Mouse (Mus musculus): ENCODE measurements at regions not wholly inside any gene's neighbourhood (a gene's known extent, or its start where the extent isn't known, plus 50 kb on each side); places are given as distances from the start of the nearest gene placed in this dataset.

DNA sequence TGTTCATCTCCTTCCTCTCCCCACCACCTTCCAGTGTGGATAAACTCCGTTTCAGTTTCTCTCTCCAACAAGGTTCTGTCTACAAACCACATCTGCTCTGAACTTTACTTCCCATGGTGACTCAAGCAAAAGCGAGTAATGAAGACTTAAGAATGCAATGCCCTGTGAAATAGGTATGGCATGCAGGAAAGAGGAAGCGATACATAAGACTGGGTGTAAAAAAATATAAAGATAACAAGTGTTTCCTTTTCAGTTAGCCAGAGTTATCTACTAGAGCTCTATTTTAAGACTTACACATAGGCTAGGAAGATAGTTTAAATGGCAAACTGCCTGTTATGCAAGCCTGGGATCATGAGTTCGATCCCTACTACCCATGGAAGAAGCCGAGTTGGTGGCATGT lies 65.3 kb upstream of the Gls start:
- DNase-seq (ENCODE audit: low spot score) (no peak), ATAC-seq (replicated peaks; ENCODE audit: low FRiP score) (no peak)
- H3K27me3 ChIP-seq (replicated peaks; ENCODE audit: control insufficient read depth, insufficient read depth, low read length) = no peaks in the 10 kb centered on the region
- no peaks in the 10 kb centered on the region for H3K4me1 ChIP-seq (replicated peaks; ENCODE audit: control insufficient read depth, insufficient read depth, low read length)
- no peak overlapping the region for H3K4me3 ChIP-seq (ENCODE audit: low read depth, low read length)
- 54% methylated on average over 5 of the region's 5 CpGs for WGBS
- no peak overlapping the region for H3K9ac ChIP-seq (ENCODE audit: low read depth, low read length)
- H3K27ac ChIP-seq (ENCODE audit: low read depth, low read length) = no peak overlapping the region
- no peaks in the 10 kb centered on the region for H3K36me3 ChIP-seq (ENCODE audit: control insufficient read depth, insufficient read depth, low read length)
- no peak overlapping the region for H3K4me2 ChIP-seq
- H3K9me3 ChIP-seq (ENCODE audit: control insufficient read depth, low read length) = no peaks in the 10 kb centered on the region

DNA sequence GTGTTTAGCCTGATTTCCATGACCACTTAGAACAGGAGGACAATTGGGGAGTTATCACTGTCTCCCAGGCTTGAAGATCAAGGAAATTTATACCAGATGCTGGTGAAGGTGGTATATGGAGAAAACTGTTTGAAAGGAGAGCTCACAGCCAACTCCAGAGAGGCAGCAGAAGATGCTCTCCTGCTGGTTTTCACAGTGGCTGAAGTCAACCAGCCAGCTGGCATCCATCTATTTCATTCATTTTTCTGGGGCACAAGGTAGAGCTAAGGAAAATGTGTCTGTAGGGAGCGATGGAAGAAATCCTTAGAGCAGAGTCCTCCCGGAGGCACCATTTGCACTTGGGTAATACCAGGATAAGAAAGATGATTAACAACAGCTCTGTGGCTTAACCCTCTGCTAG lies 63.1 kb upstream of the Gls start:
- H3K4me3 ChIP-seq (ENCODE audit: low read depth, low read length) = no peak overlapping the region
- H3K27me3 ChIP-seq (replicated peaks; ENCODE audit: control insufficient read depth, insufficient read depth, low read length) = no peaks in the 10 kb centered on the region
- no peaks in the 10 kb centered on the region for H3K9me3 ChIP-seq (ENCODE audit: control insufficient read depth, low read length)
- WGBS = 54% methylated on average over 2 of the region's 2 CpGs
- H3K36me3 ChIP-seq (ENCODE audit: control insufficient read depth, insufficient read depth, low read length) = no peaks in the 10 kb centered on the region
- H3K27ac ChIP-seq (ENCODE audit: low read depth, low read length) = no peak overlapping the region
- DNase-seq (ENCODE audit: low spot score) = no peak
- H3K9ac ChIP-seq (ENCODE audit: low read depth, low read length) = no peak overlapping the region
- H3K4me2 ChIP-seq = no peak overlapping the region
- ATAC-seq (replicated peaks; ENCODE audit: low FRiP score) = no peak
- no peaks in the 10 kb centered on the region for H3K4me1 ChIP-seq (replicated peaks; ENCODE audit: control insufficient read depth, insufficient read depth, low read length)

- no peaks in the 10 kb centered on the region for H3K4me1 ChIP-seq (replicated peaks; ENCODE audit: control insufficient read depth, insufficient read depth, low read length)
- no peaks in the 10 kb centered on the region for H3K9me3 ChIP-seq (ENCODE audit: control insufficient read depth, low read length)
- H3K9ac ChIP-seq (ENCODE audit: low read depth, low read length) = no peak overlapping the region
- no peak overlapping the region for H3K27ac ChIP-seq (ENCODE audit: low read depth, low read length)
- H3K4me2 ChIP-seq = no peak overlapping the region
- 55% methylated on average over 2 of the region's 2 CpGs for WGBS
- ATAC-seq (replicated peaks; ENCODE audit: low FRiP score) (no peak), DNase-seq (ENCODE audit: low spot score) (no peak)
- H3K36me3 ChIP-seq (ENCODE audit: control insufficient read depth, insufficient read depth, low read length) = no peaks in the 10 kb centered on the region
- no peaks in the 10 kb centered on the region for H3K27me3 ChIP-seq (replicated peaks; ENCODE audit: control insufficient read depth, insufficient read depth, low read length)
- H3K4me3 ChIP-seq (ENCODE audit: low read depth, low read length) = no peak overlapping the region
Measured at GRCm38 (mm10) chr1:52294521-52294920, 61.5 kb upstream of the Gls start.

DNA sequence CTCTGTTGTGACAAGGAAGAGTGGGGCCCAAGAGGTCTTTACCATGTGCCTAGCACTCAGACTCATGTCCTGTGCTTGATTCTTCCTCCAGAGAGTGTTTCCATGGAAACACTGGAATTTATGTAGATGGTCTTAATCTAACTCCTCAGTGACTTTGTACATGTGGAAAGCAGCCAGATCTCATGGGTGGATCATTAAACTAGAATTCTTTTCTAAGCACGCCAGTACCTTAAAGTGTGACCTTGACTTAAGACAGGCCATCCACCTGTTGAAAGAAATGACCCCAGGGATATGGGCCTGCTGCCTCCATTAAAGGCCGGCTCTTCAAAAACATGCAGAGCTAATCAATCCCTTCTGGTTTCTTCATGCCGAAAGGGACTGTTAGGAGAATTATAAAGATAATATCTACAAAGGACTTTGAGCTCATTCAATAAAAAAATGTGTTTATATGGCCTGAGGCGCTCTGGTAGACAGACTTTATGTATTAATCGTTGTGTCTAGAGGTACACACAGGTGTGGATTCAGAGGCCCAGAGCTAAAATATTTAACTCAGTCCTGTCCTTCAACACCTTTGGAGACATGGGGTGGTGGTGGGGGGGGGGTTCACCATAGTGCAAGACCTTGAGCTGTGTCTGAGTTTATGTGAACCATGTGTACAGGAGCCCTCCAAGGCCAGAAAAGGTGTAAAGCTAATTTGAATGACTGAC lies 60.5 kb upstream of the Gls start:
- DNase-seq (ENCODE audit: low spot score) (no peak), ATAC-seq (replicated peaks; ENCODE audit: low FRiP score) (no peak)
- Histone ChIP-seq H3K9ac (ENCODE audit: low read depth, low read length) (no peak overlapping the region), H3K9me3 (ENCODE audit: control insufficient read depth, low read length) (no peaks in the 10 kb centered on the region), H3K27ac (ENCODE audit: low read depth, low read length) (no peak overlapping the region), H3K36me3 (ENCODE audit: control insufficient read depth, insufficient read depth, low read length) (no peaks in the 10 kb centered on the region), H3K4me1 (replicated peaks; ENCODE audit: control insufficient read depth, insufficient read depth, low read length) (no peaks in the 10 kb centered on the region), H3K27me3 (replicated peaks; ENCODE audit: control insufficient read depth, insufficient read depth, low read length) (no peaks in the 10 kb centered on the region), H3K4me2 (no peak overlapping the region), H3K4me3 (ENCODE audit: low read depth, low read length) (no peak overlapping the region)
- WGBS = 82% methylated on average over 5 of the region's 5 CpGs

Measured in liver, embryonic 11.5 days (tissue).